ENCODE assay signal across 8 mouse cellular contexts in the genomic region with DNA sequence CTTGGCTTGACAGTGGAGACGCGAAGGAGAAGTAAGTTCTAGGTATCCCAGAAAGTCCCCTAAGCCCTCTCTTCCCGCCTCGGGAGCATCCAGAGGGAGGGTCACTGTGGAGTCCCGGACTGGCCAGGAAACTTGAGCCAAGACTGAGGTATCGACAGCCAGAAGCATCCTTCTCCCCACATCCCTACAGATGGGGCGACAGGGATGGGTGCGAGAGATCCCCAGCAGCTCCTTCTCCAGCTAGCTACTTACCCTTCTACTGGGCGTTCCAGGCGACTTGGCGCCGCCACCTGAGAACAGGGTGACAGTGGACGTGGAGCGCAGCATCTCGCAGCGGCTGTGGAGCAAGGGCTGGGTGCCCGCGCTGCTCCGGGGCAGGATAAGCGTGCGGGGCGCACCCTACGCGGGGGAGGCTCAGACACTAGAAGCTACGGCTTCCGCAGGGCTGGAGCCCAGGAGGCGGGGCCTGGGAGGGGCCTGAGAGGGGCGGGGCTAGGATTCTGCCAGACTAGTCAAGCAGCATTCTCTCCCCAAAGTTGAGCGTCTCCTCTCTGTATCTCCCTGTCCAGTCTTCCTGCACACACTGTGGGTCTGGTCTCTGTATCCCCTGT. TPM values are rescaled to one million over a fixed set of nuclear protein-coding genes. Genes with fewer than 3 reads are reported as not detected.
DNase-seq lines count a peak whose midpoint lies in the region; ATAC-seq lines count a peak whose summit lies in the region.

A gene (minus strand): TSS at position 423 of the 611 bp plus-strand sequence.

- peak within 1 kb of the TSS; percentile 77 for H3K4me3 ChIP-seq in midbrain, embryonic 10.5 days

- ATAC-seq in activated CD4-positive, CD25-positive, alpha-beta regulatory T cell, adult 4 months, result peak; percentile 93

- H3K9me3 ChIP-seq in midbrain, embryonic 10.5 days (replicated peaks), result no peaks in the 10 kb centered on the region

- peaks cover 21% of the 10 kb centered on the region for H3K27me3 ChIP-seq in midbrain, embryonic 10.5 days (ENCODE audit: low read depth, poor library complexity, severe bottlenecking)

- intact Hi-C loops in left cerebral cortex, postnatal 25 days (cut with DNase I), result no loop called here

- H3K27ac ChIP-seq in midbrain, embryonic 10.5 days (replicated peaks), result peak within 1 kb of the TSS; percentile 76

- WGBS in midbrain, embryonic 10.5 days, result 2% methylated on average over 29 of the region's 29 CpGs

- no peaks in the 10 kb centered on the region for H3K36me3 ChIP-seq in midbrain, embryonic 10.5 days

- peaks cover 22% of the 10 kb centered on the region for H3K4me1 ChIP-seq in midbrain, embryonic 10.5 days

- peak; percentile 74 for DNase-seq in embryo, embryonic 10 days (ENCODE audit: low spot score)
- peak; percentile 91 for DNase-seq in gastrocnemius, postnatal 10 days
- DNase-seq in induced T-regulatory cell, adult 2 months (ENCODE audit: low read depth), result peak; percentile 88
- DNase-seq in left cerebral cortex, postnatal 25 days (ENCODE audit: low spot score in 2 of 2), result peak; percentile 42 to 66
- peak; percentile 73 for DNase-seq in midbrain, embryonic 10.5 days (ENCODE audit: low spot score)
- DNase-seq in right cerebral cortex, postnatal 4 days, result peak; percentile 65
- peak; percentile 84 for DNase-seq in yolk sac, embryonic 10.5 days (ENCODE audit: low spot score)

RNA-seq across cellular contexts. Expression of the gene that starts here (rescaled TPM):
- under 1 TPM in 1 of 2 experiments, not detected in 1; 0.77 TPM for polyA plus RNA-seq in activated CD4-positive, CD25-positive, alpha-beta regulatory T cell, adult 4 months (2017; shearing (Covaris generic))
- 10 to 100 TPM; 11.1 to 14.1 TPM for total RNA-seq in gastrocnemius, postnatal 10 days (2021)
- total RNA-seq in left cerebral cortex, postnatal 25 days (2021), result 1 to 10 TPM; 1.6 TPM
- polyA plus RNA-seq in midbrain, embryonic 10.5 days (2016; fragmentation: Nextera tagmentation; extraction: Ambion mirVana), result 4.2 and 5.1 TPM in 2 replicates

Comparison
In these comparisons a context has a peak if more than half of its experiments do, and no peak if none do; other contexts are left out.
1. Peak in every context shown above with its lines: DNase-seq, ATAC-seq, H3K4me3 ChIP-seq and H3K27ac ChIP-seq.
2. RNA of the gene that starts here (total RNA-seq): 11.1 to 14.1 TPM in gastrocnemius, postnatal 10 days; 1.6 TPM in left cerebral cortex, postnatal 25 days; every median in the first group is over 4 times any median in the second.
3. Peak in ATAC-seq in activated CD4-positive, CD25-positive, alpha-beta regulatory T cell, adult 4 months; RNA of the gene not detected or under 1 TPM.